Mouse (Mus musculus): ENCODE measurements around the gene Ccdc136. TPM values are rescaled to one million over a fixed set of nuclear protein-coding genes. Genes with fewer than 3 reads are reported as not detected.
A peak's percentile ranks its signal among the peaks of the same experiment; 100 is the strongest.

Gene Ccdc136
- polyA plus RNA-seq, 1 experiment from 2014 or later: 24.0 TPM

DNA sequence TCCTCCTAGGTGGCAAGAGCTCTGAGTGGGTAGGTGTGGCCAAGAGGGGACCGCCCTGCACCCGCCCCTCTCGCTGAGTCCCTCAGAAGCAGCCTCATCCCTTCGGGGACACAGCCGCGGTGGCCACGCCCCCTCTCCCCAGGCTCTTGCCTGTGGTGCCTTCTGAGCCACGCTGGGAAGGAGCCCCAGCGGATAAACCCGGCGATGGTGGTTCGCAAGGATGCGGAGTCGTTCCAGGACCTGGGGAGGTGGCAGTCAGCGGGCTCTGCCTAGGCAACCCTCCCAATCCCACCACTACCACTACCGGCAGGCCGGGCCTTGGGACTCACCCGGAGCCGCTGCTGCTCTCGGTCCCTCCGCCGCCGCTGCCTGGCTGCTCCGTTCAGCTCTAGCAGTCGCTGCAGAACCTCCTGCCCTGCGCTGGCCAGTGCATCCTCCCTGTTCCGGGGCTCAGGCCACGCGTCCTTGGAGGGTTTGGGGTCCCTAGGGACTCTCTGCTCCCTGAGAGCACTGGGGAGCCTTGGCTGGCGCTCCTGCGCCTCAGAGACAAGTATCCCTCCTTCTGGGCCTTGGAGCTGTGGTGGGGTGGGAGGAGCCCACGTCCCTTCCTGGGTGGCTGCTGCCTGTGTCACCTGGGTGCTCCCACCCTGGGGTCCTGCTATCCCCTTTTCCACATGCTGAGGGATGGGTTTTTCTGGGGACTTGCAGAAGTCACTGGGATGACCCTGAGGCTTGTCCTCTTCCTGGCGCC lies 78.0 kb downstream of the Ccdc136 start:
- no peaks in the 10 kb centered on the region for H3K9me3 ChIP-seq (replicated peaks)
- peaks cover 11% of the 10 kb centered on the region for H3K4me1 ChIP-seq
- peak overlapping the region; percentile 49 for H3K4me3 ChIP-seq (replicated peaks)
- peak; percentile 89 for ATAC-seq (ENCODE audit: insufficient number of reproducible peaks, low FRiP score, low TSS enrichment, low read depth)
- peak overlapping the region; percentile 79 for H3K4me2 ChIP-seq (replicated peaks)
- peaks cover 17% of the 10 kb centered on the region for H3K36me3 ChIP-seq
- H3K27me3 ChIP-seq: no peaks in the 10 kb centered on the region
- no peak overlapping the region for H3K27ac ChIP-seq (replicated peaks)
- peak overlapping the region; percentile 28; the same call in 1 of the 2 replicates for H3K9ac ChIP-seq
- 4% methylated on average over 33 of the region's 33 CpGs for WGBS

DNA sequence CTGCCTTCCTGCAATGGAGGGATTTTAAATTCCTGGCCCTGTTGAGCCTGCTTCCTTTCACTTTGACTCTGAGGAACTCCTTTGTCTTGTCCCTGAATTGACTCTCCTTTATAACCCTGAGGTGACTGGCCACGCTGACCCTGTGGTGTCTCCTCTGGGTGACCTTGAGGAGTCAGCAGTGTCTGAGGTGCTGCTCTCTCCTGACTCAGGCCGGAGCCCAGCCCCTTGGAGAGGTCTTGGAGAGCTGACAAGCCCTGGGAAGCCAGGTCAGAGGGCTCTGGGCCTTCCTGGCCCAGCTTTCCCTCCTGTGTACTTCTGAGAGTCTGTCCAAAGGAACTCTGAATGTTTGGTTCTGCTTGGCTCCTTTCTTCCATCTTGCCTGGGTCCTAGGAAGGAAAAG lies 78.6 kb downstream of the Ccdc136 start:
- ATAC-seq (ENCODE audit: insufficient number of reproducible peaks, low FRiP score, low TSS enrichment, low read depth): no peak
- Histone ChIP-seq H3K9ac (no peak overlapping the region), H3K4me2 (replicated peaks) (no peak overlapping the region), H3K4me3 (replicated peaks) (no peak overlapping the region), H3K36me3 (peaks cover 17% of the 10 kb centered on the region), H3K4me1 (peaks cover 11% of the 10 kb centered on the region), H3K9me3 (replicated peaks) (no peaks in the 10 kb centered on the region), H3K27me3 (no peaks in the 10 kb centered on the region), H3K27ac (replicated peaks) (no peak overlapping the region)
- WGBS: 77% methylated on average over 2 of the region's 2 CpGs

Small RNAs within 50 kb of the gene (microRNA-seq; reads per million reads assigned to microRNA genes)
- not detected for gene Gm26220 (ENCODE audit: borderline number of aligned reads)
- gene Gm44354 (ENCODE audit: borderline number of aligned reads): not detected

Other genes with a start within 250 kb of the Ccdc136 start
- 33.1 and 35.8 TPM in 2 replicates for gene Rbm28, start 231.3 kb upstream of the Ccdc136 start, polyA plus RNA-seq (2015; fragmentation: Nextera tagmentation; extraction: Ambion mirVana)
- gene Prrt4, start 216.7 kb upstream of the Ccdc136 start, polyA plus RNA-seq (2015; fragmentation: Nextera tagmentation; extraction: Ambion mirVana): 0.59 and 0.79 TPM in 2 replicates
- gene Impdh1, start 179.9 kb upstream of the Ccdc136 start, polyA plus RNA-seq (2015; fragmentation: Nextera tagmentation; extraction: Ambion mirVana): 51.0 and 60.5 TPM in 2 replicates
- gene Hilpda, start 123.8 kb upstream of the Ccdc136 start, polyA plus RNA-seq (2015; fragmentation: Nextera tagmentation; extraction: Ambion mirVana): 38.3 and 40.7 TPM in 2 replicates
- 0.43 and 0.70 TPM in 2 replicates for gene Fam71f2, start 116.7 kb upstream of the Ccdc136 start, polyA plus RNA-seq (2015; fragmentation: Nextera tagmentation; extraction: Ambion mirVana)
- gene Fam71f1, start 77.2 kb upstream of the Ccdc136 start, polyA plus RNA-seq (2015; fragmentation: Nextera tagmentation; extraction: Ambion mirVana): 0.28 TPM in 1 of 2 replicates, not detected in the other
- 457 and 464 TPM in 2 replicates for gene Calu, start 48.2 kb upstream of the Ccdc136 start, polyA plus RNA-seq (2015; fragmentation: Nextera tagmentation; extraction: Ambion mirVana)
- gene Opn1sw, start 7.8 kb upstream of the Ccdc136 start, polyA plus RNA-seq (2015; fragmentation: Nextera tagmentation; extraction: Ambion mirVana): 0.85 and 1.2 TPM in 2 replicates
- gene Flnc, start 36.9 kb downstream of the Ccdc136 start, polyA plus RNA-seq (2015; fragmentation: Nextera tagmentation; extraction: Ambion mirVana): 24.0 and 28.7 TPM in 2 replicates
- 243 and 252 TPM in 2 replicates for gene Atp6v1f, start 71.4 kb downstream of the Ccdc136 start, polyA plus RNA-seq (2015; fragmentation: Nextera tagmentation; extraction: Ambion mirVana)
- not detected in 2 replicates for gene Atp6v1fnb, start 75.1 kb downstream of the Ccdc136 start, polyA plus RNA-seq (2015; fragmentation: Nextera tagmentation; extraction: Ambion mirVana)
- 26.2 and 28.3 TPM in 2 replicates for gene Kcp, start 111.6 kb downstream of the Ccdc136 start, polyA plus RNA-seq (2015; fragmentation: Nextera tagmentation; extraction: Ambion mirVana)
- gene Irf5, start 130.3 kb downstream of the Ccdc136 start, polyA plus RNA-seq (2015; fragmentation: Nextera tagmentation; extraction: Ambion mirVana): 6.8 and 8.2 TPM in 2 replicates
- gene Tnpo3, start 213.6 kb downstream of the Ccdc136 start, polyA plus RNA-seq (2015; fragmentation: Nextera tagmentation; extraction: Ambion mirVana): 74.2 and 85.2 TPM in 2 replicates